Mouse (Mus musculus) megakaryocyte, embryonic 14.5 days (primary cell): Measurements from ENCODE around the gene Fam219b. TPM values are rescaled to one million over a fixed set of nuclear protein-coding genes. Genes with fewer than 3 reads are reported as not detected.

Experiments
- H3K27me3 ChIP-seq: replicated peaks from 2 replicates; pipeline ENCODE3; 2012; ENCODE audit warnings: inconsistent platforms
- H3K36me3 ChIP-seq: replicated peaks from 2 replicates; pipeline ENCODE3; 2012; ENCODE audit warnings: low read length, inconsistent platforms, mixed read lengths
- H3K4me1 ChIP-seq: 2 replicates; pipeline ENCODE4 v1.6.1; 2012; ENCODE audit warnings: inconsistent platforms
- H3K4me3 ChIP-seq: replicated peaks from 2 replicates; pipeline ENCODE3; 2012; ENCODE audit warnings: moderate library complexity, mild to moderate bottlenecking, inconsistent platforms
- H3K9me3 ChIP-seq: 2 replicates; pipeline ENCODE4 v1.6.1; 2012; ENCODE audit warnings: inconsistent platforms
- FLI1 ChIP-seq: IDR thresholded peaks from 2 replicates; pipeline ENCODE4 v1.6.1; 2012; ENCODE audit warnings: low read length, inconsistent platforms, mixed read lengths
- GATA1 ChIP-seq: IDR thresholded peaks from 3 replicates; pipeline ENCODE4 v1.6.1; 2012; ENCODE audit warnings: mixed read lengths, low read length, inconsistent platforms, borderline replicate concordance
- polyA plus RNA-seq: library from polyadenylated mRNA; stranded (reverse); fragments of >175 nt; gene quantifications from 2 replicates; pipeline ENCODE4 v1.2.3, GENCODE M21; 2012; ENCODE audit warnings: low replicate concordance; ENCODE audit not compliant: insufficient read depth

Gene Fam219b
- 4.9 TPM in 2 replicates for polyA plus RNA-seq

- no peak for TF ChIP-seq GATA1
Observed at GRCm38 (mm10) chr9:57537044-57537727, at the start of gene Fam219b. TSS of gene Fam219b (plus strand) at chr9:57537528.

GRCm38 (mm10) chr9:57487807-57488206, 49.5 kb upstream of the Fam219b start:
- Histone ChIP-seq H3K9me3 (peaks cover 24% of the 10 kb centered on the region), H3K36me3 (no peaks in the 10 kb centered on the region), H3K27me3 (peaks cover 54% of the 10 kb centered on the region), H3K4me3 (no peak overlapping the region), H3K4me1 (peaks cover 5% of the 10 kb centered on the region)
- no peak for TF ChIP-seq GATA1
- TF ChIP-seq FLI1: no peak

More at GRCm38 (mm10) chr9:57537044-57537727, at the start of gene Fam219b:
- Histone ChIP-seq H3K36me3 (peaks cover 73% of the 10 kb centered on the region), H3K9me3 (no peaks in the 10 kb centered on the region), H3K4me1 (peaks cover 88% of the 10 kb centered on the region), H3K27me3 (no peaks in the 10 kb centered on the region), H3K4me3 (peak within 1 kb of the TSS; percentile 91)

GRCm38 (mm10) chr9:57493532-57493931, 43.8 kb upstream of the Fam219b start:
- Histone ChIP-seq H3K9me3 (peaks cover 33% of the 10 kb centered on the region), H3K36me3 (no peaks in the 10 kb centered on the region), H3K4me3 (no peak overlapping the region), H3K27me3 (peaks cover 69% of the 10 kb centered on the region), H3K4me1 (no peaks in the 10 kb centered on the region)
- no peak for TF ChIP-seq FLI1
- no peak for TF ChIP-seq GATA1

- Histone ChIP-seq H3K9me3 (peaks cover 33% of the 10 kb centered on the region), H3K4me3 (no peak overlapping the region), H3K4me1 (no peaks in the 10 kb centered on the region), H3K27me3 (peaks cover 77% of the 10 kb centered on the region), H3K36me3 (no peaks in the 10 kb centered on the region)
- TF ChIP-seq GATA1 (no peak), FLI1 (no peak)
Observed at GRCm38 (mm10) chr9:57494970-57495369, 42.4 kb upstream of the Fam219b start.

GRCm38 (mm10) chr9:57497236-57497635, 40.1 kb upstream of the Fam219b start:
- no peaks in the 10 kb centered on the region for H3K36me3 ChIP-seq
- H3K4me1 ChIP-seq: peaks cover 9% of the 10 kb centered on the region
- H3K27me3 ChIP-seq: peaks cover 85% of the 10 kb centered on the region
- no peak for TF ChIP-seq GATA1
- no peak for TF ChIP-seq FLI1
- H3K9me3 ChIP-seq: peaks cover 13% of the 10 kb centered on the region; the same call in 1 of the 2 replicates
- H3K4me3 ChIP-seq: no peak overlapping the region

- Histone ChIP-seq H3K27me3 (peaks cover 94% of the 10 kb centered on the region), H3K4me1 (peaks cover 21% of the 10 kb centered on the region), H3K9me3 (peaks cover 10% of the 10 kb centered on the region; the same call in 1 of the 2 replicates), H3K4me3 (no peak overlapping the region), H3K36me3 (no peaks in the 10 kb centered on the region)
- no peak for TF ChIP-seq FLI1
- no peak for TF ChIP-seq GATA1
Observed at GRCm38 (mm10) chr9:57498536-57498935, 38.8 kb upstream of the Fam219b start.

GRCm38 (mm10) chr9:57501452-57501851, 35.9 kb upstream of the Fam219b start:
- Histone ChIP-seq H3K27me3 (peaks cover 100% of the 10 kb centered on the region), H3K4me1 (peaks cover 50% of the 10 kb centered on the region), H3K36me3 (no peaks in the 10 kb centered on the region), H3K9me3 (no peaks in the 10 kb centered on the region), H3K4me3 (peak overlapping the region; percentile 18)
- TF ChIP-seq FLI1: no peak
- TF ChIP-seq GATA1: no peak

GRCm38 (mm10) chr9:57501861-57502260, 35.5 kb upstream of the Fam219b start:
- Histone ChIP-seq H3K36me3 (no peaks in the 10 kb centered on the region), H3K4me3 (peak overlapping the region; percentile 53), H3K4me1 (peaks cover 50% of the 10 kb centered on the region), H3K27me3 (peaks cover 99% of the 10 kb centered on the region), H3K9me3 (no peaks in the 10 kb centered on the region)
- no peak for TF ChIP-seq FLI1
- TF ChIP-seq GATA1: no peak

GRCm38 (mm10) chr9:57502911-57503621, 34.3 kb upstream of the Fam219b start:
- peaks cover 5% of the 10 kb centered on the region; the same call in 1 of the 2 replicates for H3K9me3 ChIP-seq
- TF ChIP-seq FLI1 (no peak), GATA1 (no peak)
- H3K4me1 ChIP-seq: peaks cover 50% of the 10 kb centered on the region
- H3K27me3 ChIP-seq: peaks cover 91% of the 10 kb centered on the region
- no peaks in the 10 kb centered on the region for H3K36me3 ChIP-seq
- H3K4me3 ChIP-seq: peak overlapping the region; percentile 88
